Mouse (Mus musculus) c-Kit-positive CD71-negative TER-119-negative erythroid progenitor cells, embryonic 14.5 days (primary cell): ENCODE data around the gene Ppp4c.

ENCODE experiments used
- DNase-seq: peaks from one replicate; pipeline ENCODE4 v3.0.0-alpha.2; 2013; ENCODE audit warnings: low read depth

Gene Ppp4c

DNA sequence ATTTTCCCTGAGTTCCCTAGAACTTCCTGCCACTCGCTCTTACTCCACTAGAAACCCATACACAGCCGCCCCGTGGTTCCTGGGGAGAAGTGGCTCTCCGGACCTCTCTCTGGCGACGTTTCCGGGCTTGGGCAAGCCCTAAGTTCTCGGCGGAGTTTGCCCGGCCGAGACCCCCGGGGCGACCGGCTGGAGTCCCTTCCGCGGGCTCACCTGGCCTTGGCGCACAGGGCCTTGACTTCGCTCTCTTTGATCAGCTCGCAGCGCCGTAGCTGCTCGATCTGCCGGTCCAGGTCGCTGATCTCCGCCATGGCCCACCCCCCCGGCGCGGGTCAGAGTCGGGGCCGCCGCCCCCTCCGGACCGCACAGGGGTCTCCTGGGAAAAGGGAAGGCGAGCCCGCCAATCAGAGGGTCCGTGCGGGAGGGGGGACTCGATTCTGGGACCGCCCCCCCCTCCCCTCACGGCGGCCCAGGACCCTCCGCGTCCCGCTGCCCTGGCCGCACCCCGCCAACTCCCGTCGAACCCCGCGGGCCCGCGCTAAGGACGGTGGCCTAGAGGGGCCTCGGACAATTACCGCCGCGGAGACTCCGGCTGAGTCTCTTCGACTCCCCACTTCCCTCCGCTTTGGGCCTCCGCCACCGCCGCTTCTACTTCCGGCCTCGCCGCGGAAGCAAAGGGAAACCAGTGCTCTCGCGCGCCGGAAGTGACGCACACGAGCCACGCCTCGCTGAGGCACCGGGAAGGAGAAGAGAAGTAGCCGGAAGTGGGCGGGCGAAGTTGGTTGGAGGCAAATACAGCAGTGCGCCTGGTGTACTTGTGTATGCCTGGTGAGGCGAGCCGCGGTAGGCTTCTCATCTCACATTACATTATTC lies at the start of gene Ppp4c:
Gene Ppp4c, minus strand, starts transcription at position 646 of the 870 bp plus-strand sequence.
- peak; percentile 97 for DNase-seq

DNA sequence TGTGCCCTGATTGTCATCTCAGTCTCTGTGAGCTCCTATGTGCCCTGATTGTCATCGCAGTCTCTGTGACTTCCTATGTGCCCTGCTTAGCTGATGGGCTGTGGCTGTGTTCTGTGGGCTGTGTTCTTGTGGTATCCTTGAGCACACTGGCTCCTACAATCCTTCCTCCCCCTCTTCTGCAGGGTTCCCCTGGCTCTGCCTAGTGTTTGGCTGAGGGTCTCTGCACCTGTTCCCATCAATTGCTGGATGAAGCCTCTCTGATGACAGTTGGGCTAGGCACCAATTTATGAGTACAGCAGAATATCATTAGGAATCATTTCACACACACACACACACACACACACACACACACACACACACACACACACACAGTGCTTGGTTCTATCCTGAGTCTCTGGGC lies 41.0 kb upstream of the Ppp4c start:
- DNase-seq = no peak

DNA sequence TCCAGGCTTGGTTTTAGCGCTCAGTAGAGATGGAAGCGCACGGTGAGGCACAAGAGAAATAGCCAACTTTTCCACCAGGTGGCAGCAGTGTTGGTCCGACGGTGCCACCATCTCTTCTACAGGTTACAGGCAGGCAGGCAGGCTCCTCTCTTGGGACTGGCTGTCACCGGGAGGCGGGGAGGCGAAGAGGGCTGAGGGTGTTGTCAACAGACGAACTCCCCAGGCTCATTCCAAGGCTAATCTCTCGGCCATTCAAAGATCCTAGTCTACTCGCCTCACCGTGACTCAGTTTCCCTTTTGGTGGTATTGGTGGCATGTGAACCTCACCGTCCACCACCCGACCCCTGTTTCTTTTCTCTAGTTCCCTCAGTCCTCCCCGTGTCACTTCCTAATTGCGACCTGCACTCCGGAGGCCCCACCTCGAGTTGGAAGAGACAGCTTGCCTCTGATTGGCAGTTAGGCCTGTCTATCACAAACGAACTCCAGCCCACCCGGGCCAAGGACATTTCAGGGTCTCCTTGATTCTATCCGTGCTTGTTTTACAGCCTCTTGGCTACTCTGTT lies 39.8 kb upstream of the Ppp4c start:
- peak; percentile 70 for DNase-seq

DNA sequence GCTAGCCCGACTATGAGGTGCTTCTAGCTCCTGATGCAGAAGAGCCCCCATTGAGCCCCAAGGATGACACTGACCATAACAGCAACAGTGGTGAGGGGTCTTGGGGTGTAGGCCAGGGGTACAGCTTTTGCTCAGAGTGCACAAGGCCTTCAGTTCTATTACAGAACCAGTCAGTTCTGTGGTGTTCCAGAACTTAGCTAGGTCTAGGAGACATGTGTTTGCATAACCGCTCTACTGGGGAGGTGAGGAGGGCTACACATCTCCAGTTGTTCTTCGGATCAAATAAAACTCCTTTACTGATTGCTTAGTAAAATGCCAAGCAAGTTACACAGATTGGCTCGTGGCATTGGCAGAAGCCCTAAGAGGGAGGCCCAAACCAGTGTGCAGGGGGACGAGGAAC lies 39.2 kb upstream of the Ppp4c start, which contains the start of gene 4930451I11Rik:
Gene 4930451I11Rik, minus strand, starts transcription at position 101 of the 400 bp plus-strand sequence.
- no peak for DNase-seq

DNA sequence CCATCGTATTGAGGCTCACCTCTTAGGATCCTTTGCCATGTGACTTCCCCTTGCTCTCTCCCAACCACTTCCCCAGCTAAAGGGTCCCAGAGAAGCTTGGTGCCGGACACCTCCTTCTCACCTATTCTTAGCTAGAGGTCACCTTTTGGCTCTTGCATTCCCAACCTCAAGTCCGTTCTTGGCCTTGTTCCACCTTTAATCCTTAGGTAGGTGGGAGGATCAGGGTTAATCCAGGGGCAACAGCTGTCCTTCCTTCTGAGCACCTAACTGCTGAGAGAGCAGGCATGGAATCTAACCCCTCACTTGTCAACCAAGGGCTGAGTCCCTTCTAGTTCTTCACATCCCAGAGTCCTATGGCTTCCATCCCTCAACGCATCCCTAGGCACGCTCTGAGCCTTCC lies 33.7 kb upstream of the Ppp4c start:
- DNase-seq = no peak

DNA sequence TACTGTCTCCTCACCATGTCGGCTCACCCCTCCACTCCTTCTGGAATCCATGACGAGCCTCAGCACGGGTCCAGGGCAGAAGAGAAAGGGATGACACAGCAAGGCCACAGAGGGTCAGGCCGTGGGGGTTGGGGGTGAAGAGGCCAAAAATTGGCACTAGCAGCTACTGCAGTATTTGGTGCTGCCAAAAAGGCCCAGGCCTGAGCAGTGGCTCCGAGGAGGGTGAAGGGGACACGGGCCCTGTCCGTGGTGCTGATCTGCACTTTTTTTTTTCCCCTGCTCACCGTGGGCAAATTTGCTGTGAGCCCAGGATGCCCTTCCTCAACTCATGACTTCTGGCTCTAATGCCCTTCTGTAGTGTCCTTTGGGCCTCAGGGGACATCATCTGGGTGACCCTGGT lies 33.1 kb upstream of the Ppp4c start:
- DNase-seq = no peak

DNA sequence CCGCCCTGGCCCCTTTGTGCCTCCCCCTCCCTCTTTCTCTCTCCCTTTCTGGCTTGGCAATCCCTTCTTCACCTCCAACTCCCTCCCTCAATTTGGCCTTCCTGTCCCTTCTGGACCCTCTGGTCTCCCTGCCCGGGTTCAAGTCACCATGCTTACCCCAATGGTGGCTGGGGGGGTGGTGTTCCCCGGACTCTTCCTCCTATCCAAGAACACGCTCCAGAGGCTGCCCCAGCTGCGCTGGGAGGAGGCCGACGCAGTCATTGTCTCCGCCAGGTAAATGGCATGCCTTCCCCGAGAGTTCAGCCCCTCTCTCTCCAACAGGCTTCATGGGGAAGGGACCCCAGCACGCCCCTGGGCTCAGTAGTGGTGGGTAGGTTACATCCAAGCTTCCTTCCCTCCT lies 31.6 kb upstream of the Ppp4c start:
- DNase-seq = no peak

DNA sequence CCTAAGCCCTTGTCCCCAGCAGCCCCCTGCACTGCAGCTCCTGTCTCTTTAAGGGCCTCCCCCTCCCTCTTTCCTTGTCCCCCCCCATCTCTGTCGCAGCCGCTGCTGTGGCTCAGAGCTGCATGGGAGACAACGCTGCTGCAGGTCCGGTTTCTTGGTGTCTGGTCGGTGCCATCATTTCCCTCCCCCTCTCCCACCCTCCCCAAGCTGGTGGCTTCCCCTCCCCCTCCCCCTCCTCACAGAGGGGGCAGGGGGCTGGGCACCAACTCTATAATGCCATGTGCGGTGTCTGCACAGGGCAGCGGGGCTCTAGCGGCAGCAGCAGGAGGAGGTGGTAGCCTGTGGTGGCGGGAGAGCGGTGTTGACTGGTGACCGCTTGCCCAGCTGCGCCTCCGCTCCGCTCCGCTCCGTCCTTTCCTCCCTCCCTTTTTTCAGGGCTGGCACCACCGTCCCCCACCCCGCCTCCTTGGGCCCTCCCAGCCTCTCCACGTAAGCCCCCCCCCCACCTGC lies 31.0 kb upstream of the Ppp4c start:
- DNase-seq = no peak

DNA sequence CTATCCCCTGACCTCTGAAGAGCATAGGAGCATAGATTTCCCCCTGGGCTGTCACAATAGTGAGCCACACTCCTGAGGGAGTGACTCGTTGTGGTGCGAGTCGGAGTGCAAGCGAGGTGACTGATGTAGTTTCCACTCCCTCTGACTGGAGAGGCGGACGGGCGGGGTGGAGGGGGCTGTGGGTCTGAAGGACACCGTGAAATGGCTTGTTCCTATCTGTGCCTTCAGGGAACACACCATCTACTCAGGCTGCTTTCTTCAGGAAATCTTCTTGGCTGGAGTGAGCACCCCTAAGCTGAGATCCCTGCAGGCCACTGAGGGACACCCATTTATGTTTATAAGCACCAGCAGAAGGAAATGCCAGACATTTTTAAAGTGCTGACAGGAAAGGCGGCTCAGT lies 30.4 kb upstream of the Ppp4c start:
- no peak for DNase-seq

DNA sequence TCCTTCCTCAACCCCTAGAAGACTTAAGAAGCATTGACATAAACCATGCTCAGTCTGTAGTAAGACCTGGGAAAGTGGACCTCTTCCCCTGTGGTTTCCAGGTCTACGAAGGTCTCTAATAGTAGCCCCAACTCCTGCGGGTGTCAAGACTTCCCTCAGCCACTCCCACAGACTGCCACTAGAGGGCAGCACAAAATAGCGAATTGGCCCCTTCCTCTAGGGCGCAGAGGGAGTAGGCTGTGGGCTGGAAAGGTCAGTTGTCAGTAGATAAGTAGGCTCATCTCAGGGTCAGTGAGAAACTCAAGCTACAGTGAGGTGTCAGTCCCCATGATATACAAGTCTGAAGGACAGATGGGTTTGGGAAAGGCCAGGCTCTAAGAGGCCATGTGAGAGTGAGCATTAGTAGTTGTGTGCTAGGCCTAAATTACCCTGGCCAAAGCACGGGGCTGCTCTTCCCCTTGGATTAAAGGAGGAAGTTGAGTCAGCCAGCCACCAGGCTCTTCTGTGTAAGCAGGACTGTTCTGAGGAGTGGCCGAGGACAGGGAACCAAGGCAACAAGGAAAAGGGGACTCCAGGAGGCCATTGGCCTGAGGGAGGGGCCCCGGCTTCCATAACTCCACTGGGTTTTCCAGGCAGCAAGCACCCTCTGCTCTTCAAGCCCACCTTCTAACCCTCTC lies 29.7 kb upstream of the Ppp4c start:
- peak; percentile 86 for DNase-seq

DNA sequence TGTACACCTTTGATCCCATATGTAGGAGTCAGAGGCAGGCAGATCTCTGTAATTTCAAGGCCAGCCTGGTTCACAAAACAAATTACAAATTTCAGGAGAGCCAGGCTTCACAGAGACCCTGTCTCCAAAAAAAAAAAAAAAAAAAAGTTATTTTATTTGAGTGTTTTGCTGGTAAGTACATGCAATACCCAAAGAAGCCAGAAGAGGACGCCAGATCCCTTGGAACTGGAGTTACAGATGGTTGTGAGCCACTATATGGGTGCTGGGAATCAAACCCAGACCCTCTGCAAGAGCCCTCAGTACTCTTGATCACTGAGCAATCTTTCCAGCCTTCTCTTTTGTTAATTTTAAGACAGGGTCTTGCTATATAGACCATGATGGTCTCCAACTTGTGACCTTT lies 26.5 kb upstream of the Ppp4c start:
- no peak for DNase-seq

DNA sequence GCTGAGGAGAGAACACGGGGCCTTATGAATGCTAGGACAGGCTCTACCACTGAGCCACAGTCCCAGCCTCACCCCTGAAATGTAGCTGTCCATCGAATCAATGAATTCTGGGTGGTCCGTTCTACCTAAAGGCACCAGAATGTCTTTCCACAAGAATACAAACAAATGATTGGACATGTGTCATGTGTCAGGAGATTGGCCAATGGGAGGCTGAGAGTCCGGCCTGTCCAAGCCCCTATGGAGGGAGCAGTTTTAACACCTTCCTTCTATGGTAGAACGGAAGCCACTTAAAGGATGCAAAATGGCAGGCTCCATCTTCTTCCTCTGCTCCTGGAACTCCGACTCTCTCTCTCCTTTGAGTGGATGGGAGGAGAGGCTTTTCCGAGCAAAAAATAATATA lies 25.3 kb upstream of the Ppp4c start:
- DNase-seq = no peak

DNA sequence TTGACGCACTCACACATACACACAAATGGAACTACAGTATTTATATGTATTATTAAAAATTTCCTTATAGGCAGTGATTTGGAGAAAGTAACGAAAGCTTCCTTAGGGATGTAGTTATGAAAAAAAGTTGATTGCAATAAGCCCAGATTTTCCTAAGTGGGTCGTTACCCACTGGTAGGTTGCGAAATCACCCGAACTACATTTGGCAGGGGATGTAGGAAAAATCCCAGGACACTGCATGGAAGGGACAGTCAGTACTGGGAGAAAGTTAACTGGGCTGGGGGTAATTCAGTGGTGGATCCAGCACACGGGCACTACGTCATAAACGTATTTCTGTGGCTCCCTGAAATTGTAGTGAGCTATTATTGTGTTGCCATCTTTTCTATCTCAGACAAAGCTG lies 24.2 kb upstream of the Ppp4c start:
- DNase-seq = no peak

DNA sequence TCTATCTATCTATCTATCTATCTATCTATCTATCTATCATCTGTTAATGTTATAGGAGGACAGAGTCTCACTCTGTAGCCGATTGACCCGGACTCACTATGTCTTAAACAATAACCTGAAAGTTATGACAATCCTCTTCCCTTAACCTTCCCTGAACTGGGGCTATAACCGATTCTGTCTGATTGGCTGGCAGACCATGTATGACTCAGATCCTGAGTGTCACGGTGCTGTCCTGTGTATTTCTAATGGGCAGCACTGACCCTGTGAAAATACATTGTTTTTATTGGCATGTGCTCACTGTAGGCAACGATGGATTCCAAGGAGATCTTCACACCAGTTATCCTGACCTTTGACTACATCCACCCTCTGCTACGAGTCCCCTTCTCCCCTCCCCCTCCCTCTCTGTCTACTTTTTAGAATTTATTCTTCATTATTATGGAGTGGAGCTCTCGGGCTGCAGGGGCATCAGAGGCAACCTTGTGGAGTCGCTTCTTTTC lies 23.5 kb upstream of the Ppp4c start:
- DNase-seq = no peak

DNA sequence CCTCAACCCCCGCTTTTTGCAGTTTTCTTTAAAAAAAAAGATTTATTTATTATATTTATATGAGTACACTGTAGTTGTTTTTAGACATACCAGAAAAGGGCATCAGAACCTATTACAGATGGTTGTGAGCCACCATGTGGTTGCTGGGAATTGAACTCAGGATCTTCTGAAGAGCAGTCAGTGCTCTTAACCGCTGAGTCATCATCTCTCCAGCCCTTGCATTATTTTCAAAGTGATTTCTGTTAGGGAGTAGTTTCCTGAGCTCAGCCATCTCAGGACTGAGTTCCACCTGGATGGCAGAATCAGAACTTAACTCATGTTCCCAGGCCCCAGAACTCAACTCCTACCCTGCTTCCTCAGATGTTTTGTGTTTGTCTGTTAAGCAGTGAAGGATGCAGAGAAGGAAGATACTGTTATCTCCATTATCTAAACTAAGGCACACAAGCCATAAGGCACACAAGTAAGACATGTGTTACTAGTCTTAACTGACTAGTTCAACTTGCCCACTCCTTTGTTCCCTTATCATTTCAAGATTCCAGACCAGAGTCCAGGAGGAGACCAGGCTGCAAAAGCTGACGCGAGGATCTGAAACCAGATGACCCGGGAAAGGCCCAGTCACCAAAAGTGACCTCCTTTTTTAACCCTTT lies 17.6 kb upstream of the Ppp4c start:
- DNase-seq = no peak

DNA sequence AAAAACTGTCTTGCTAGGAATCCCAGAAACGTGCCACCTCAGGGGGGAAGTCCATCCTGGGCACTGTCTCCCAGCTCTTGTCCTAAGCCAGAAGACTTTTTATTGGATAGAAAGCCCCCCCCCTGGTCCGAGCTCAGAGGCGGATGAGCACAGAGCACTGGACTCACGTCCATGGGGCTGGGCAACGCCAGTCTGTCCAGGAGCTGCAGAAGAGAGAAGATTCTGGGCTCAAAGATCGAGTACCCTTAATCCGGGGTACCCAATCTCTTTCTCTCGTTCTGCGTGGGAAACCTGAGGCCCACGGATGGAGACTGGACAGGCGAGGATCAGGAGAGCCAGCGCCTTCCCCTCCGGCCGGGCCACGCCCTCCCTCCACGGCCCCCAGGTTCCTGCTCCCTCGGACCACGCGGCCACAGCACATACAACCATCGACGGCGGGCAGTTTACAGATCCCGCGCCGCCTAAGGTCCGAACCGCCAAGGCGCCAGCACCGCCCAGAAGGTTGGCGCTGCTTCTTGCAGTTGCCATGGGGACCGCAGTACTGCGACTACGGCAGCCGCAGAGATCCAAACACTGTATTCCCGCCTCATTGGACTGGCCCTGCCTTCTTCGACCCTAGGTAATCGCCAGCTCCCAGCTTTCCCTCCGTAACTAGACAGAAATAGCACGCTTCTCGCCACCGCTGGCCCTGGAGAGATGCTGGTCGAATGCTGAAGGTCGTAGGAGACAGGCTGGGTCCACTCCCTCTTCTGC lies 16.6 kb upstream of the Ppp4c start:
- DNase-seq = no peak

DNA sequence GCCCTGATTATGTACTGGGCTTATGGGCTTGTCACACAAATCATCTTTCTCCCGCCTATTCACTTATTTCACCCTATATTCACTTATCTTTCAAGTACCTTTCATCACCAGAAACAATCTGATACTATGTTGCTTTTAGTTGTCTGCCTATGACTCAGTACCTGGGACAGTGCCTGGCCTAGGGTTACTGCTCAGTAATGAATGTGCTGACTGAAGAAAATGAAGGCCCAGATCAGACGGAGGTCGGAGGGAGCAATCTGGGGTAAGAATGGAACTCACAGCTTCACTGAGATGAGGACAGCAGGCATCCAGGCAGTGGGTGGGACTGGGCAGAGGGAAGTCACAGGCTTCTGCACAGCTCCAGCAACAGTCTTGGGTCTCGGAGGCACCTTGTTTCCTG lies 15.1 kb upstream of the Ppp4c start:
- DNase-seq = no peak

DNA sequence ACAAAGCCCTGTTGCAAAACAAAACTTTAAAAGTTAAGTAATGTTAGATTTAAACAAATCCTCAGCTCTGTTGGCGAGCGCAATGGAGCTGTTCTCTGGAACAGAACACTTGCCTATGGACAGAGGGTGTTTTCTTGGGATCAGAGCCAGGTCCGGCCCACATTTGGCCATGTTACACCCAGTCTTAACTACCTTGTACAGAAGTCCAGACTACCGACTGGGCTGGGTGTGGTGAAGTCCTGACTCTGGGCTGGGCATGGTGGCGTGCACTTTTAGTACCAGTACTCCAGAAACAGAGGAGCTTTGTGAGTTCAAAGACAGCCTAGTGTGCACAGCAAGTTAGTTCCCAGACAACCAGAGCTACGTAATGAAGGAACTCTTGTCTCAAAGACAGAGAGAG lies 14.7 kb upstream of the Ppp4c start:
- DNase-seq = no peak

DNA sequence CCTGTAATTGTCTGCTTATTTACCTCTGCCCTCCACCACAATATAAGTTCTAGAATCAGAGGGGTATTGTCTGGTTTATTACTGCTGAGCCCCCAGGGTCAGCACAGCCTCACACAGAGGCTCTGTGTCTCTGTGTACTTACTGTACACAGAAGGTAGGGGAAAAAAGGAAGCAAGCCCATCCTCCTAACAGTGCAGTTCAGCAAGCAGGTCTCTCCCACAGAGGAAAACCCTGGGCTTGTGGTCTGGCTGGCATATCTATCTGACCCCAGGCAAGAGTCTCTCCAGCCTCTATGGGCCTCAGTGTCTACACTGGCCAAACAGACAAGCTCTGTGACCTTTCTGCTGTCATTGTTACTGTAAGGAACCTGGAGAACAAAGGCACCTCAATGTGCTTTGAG lies 11.5 kb upstream of the Ppp4c start:
- no peak for DNase-seq

DNA sequence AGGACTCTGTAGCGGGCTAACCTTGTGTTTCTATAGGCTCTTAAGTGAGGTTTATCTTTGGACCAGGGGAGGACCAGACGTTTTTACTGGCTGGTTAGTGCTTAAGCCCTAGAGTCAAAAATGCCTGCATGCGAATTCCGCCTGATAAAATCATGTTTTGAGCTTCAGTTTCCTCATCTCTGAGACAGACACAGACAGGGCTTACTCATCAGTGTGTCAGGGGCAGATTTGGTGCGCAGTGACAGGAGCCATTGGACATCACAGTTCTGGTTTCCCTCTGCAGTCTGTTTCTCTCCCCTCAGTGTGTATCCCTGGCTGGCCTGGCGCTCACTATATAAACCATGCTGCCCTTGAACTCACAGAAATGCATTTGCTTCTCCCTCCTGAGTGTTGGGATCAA lies 10.9 kb upstream of the Ppp4c start:
- DNase-seq = no peak

DNA sequence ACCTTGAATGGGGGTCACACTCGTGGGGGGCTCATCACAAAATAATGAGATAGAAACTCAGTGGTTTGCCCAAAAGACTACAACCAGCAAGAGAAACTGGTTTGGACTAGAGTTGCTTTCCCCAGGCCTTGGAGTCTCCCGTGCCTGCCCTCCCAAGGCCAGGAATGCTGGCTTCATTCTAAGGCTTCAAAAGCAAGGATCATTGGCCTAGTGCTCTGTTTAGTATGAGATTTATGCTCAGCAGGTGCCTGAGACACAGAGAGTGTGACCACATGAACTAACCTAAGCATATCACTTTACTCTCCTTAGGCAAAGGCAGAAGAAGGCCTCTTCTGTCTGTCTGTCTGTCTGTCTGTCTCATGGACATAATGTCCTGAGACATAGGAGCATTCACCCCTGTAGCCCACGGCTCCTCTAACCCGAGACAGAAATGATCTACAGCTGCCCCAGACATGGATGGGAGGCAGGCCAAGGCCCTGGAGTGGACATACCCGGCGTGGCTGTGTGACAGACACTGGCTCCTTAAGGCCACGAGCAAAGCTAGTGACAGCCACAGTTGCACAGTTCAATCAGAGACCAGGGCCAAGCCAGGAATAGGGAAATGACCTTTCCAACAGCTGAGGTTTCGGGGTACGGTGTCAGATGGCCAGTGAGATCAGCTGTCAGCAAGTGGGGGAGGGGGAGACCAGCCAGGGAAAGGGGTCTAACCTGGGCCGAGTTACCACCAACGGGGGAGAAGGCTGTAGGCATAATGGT lies 10.0 kb upstream of the Ppp4c start:
- no peak for DNase-seq
